Mouse (Mus musculus): ENCODE measurements around the gene Sod3.

- TF ChIP-seq POLR2A (IDR thresholded peaks at IDR 0.05; ENCODE audit: borderline replicate concordance, insufficient read depth, low read length) (no peak), CTCF (IDR thresholded peaks at IDR 0.05; ENCODE audit: borderline replicate concordance, insufficient read depth, low read depth, low read length) (no peak)
These were observed 22.4 kb downstream of the Sod3 start for GRCm38 (mm10) chr5:52386016-52386415.

Measured in cerebellum, adult 2 months (tissue).